Mouse (Mus musculus): ENCODE data around the gene Ankk1. TPM values are rescaled to one million over a fixed set of nuclear protein-coding genes. Genes with fewer than 3 reads are reported as not detected.

The Ankk1 gene
- total RNA-seq, 2 experiments from 2014 or later: not detected

Other genes with a start within 250 kb of the Ankk1 start
- not detected in 2 replicates for gene Gm4894, start 176.5 kb downstream of the Ankk1 start, total RNA-seq (2014; fragmentation: Nextera tagmentation)
- gene Gm4894, start 176.5 kb downstream of the Ankk1 start, total RNA-seq (2017): not detected in 2 replicates
- not detected in 2 replicates for gene Drd2, start 86.4 kb downstream of the Ankk1 start, total RNA-seq (2014; fragmentation: Nextera tagmentation)
- gene Drd2, start 86.4 kb downstream of the Ankk1 start, total RNA-seq (2017): not detected in 2 replicates
- gene Ttc12, start 59.2 kb upstream of the Ankk1 start, total RNA-seq (2014; fragmentation: Nextera tagmentation): 0.52 and 1.4 TPM in 2 replicates
- 0.42 and 0.85 TPM in 2 replicates for gene Ttc12, start 59.2 kb upstream of the Ankk1 start, total RNA-seq (2017)